Mouse (Mus musculus) cerebellum, adult 9-11 months (tissue): Measurements from ENCODE around the gene Zfyve28.
A peak's percentile ranks its signal among the peaks of the same experiment; 100 is the strongest.

ENCODE experiments used
- DNase-seq: peaks from one replicate; pipeline ENCODE4 v3.0.0; 2022

Gene Zfyve28

DNA sequence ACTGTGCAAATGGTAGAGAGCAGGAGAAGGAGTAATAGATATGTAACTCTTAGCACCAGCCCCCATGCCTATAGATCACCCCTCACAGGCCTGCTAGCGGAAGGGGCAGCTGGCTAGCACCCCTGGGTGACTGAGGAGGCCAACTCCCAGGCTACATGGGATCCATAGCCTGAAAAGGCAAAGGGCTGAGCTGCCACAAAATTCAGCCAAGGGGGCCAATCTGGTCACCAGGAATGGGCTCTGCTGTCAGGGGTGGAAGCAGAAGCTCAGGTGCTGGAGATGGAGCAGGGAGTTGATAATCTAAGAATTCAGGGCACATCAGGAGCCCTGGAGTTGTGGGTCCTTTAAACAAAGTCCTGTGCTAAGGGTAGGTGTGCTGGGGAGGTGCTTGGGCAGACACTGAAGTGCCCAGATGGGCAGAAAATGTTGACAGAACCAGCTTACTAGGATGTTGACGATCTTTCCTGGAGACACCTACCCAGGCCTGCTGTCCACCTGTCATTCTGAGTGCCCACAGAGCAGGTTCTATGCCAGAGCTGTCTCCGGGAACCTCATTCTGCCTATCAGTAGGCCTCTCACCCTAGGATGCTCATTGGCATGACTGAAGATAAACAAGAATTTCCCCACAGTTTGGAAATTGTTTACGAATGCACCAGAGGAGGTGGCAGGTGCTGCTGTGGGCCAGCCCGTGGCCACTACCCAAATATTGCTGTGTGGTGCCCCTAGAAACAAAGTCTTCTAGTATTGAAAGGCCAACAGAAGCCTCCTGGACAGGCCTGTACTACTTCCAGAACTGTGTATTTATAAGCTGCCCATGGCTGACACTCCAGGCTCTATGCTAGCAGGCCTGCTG, 113.5 kb downstream of the Zfyve28 start:
- peak; percentile 61 for DNase-seq

DNA sequence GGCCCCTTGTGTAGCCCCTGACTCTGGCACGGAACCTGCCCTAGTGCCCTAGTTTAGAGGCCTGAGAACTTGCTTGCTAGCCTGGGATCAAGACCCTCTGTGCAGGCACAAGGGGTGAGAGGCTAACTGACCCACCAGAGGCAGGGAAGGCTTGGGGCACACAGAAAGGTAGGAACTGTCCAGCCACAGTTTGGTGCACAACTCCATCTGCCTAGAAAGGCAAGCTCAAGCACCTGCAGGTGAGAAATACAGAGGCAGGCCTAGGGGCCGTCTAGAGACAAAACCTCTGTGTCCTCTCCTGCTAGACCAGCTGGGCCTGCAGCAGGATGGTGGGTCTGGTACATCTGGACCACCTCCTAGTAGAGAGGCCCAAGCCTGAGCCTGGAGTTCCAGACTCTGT, 114.2 kb downstream of the Zfyve28 start:
- peak; percentile 50 for DNase-seq

DNA sequence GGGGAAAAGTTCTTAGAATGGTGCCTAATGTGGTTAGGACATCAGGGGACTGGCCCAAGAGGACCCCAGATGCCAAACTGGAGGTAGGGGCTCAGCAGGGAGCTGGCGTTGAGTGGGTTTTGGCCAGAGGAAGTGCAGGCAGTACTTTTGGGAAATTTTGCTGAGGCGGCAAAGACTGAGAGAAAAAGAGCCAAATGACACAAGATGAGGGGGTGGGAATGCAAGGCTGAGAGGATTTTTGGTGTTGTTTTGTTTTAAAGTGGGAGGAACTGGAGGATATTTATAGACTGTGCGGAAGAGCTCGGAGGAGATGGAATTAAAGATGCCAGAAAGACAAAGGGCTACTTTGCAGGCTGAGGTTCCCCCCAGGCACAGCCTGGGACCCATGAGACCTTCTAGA, 117.5 kb downstream of the Zfyve28 start:
- DNase-seq, result peak; percentile 52

DNA sequence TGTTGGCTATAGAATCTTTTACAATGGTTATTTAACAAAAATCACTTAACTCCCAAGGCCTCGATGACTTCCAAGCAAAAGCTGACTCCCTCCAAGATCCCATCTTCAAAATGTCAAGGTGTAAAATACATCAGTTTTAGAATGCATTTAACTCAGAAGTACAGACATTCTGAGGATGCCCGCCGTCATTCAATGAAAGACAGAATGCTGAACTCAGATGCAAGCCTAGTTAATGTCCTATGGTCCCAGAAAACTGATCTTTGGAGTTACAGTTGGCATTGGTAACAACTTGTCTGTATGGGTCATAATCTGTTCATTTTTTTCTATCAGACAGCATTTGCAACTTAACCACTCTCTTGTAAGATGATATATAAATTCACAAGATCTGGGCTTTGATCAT, 118.3 kb downstream of the Zfyve28 start:
- no peak for DNase-seq

DNA sequence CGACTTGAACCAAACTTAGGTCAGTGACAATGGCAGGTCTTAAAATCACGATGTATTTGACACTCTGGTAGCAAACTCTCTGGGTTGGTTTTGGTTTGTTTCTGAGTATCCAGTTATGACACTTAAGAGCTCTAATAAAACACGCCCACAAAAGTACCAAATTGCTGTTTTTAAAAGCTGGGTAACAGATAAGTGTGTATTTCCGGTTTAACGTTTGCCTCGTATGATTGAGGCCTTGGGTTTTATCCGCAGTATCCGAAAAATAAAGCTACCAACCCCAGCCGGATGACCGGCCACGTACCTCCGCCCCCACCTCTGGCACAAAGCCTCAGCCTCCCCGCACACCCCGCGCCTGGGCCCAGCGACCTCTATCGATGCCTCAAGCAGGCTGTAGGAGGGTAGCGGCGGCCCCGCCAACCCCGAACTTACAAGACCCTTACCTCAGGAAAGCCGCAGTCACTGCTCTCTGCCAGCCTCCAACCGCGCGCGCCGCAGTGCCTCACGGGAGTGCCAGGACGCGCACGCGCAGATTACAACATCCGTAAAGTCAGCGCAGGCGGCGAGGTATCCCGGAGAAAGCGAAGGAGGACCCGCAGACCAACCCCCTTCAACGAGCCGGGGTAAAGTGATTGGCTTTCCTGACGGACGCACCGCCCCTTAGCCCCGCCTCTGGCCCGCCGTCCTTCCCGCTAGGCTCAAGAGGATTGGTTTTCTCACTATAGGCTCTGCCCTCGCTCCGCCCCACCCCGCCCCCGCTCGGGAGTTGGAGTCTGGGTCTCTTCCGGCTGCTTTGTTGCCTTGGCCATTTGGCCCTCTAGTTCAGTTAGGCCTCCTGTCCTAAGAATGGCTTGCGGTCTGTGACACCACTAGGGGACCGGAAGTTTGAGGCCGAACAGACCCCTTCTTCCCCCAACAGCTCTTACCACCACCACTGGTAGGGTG, 119.0 kb downstream of the Zfyve28 start, which contains the start of the genes Poln and Haus3:
Gene Poln, minus strand, starts transcription at position 499 of the 942 bp plus-strand sequence.
Gene Haus3, minus strand, starts transcription at position 578 of the 942 bp plus-strand sequence.
- DNase-seq, result peak; percentile 98

DNA sequence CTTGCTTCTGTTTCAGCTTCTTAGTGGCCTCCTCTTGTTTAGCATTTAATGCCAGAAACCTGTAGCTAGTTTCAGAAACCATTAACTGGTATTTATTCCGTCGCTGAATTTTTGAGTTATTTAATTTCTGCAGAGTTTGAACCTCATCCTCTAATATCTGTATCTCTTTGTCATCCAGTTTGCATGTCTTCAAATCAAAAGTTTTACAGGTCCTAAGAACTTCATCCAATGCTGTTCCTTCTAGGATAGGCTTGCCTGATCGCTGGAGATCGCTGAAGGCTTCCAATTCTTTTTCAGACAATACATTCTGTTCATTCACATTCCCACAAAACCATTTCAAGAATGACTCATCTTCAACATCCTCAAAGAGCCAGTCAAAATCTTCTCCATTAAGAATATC, 120.4 kb downstream of the Zfyve28 start:
- no peak for DNase-seq

DNA sequence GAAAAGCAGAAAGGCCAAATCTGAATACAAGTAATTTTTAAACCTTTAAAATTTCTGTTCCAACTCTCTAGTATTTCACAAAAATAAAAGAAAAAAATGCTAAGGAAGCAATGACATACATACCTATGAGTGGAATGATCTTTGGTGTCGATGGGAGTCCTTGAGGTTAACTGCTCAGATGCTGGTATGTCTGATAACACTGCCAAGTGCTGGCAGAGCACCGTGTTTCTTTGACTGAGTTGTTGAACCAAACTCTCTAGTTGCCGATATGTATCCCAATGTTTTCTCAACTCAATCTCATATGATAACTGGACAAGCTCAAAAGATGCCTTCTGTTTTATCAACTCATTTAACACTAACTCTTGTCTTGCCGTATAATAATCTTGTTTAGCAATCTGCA, 122.5 kb downstream of the Zfyve28 start:
- DNase-seq, result no peak

DNA sequence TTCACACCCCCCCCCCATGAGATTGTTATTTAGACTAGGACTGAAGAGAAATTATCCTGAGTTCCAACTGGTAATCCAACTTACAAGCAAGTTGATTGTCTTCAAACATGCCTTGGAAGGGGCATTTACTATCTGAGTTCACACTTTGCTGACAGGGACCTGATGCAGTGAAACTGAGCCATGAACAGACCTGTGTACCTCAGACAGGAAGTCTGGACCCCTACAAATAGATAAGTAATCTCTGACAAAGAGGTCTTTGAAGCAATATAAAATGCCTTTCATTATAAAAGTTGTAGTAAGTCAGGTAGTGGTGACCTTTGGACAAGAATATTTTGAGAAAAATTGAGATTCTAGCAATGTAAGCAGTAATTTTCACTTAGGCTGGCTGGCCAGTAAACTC, 139.8 kb downstream of the Zfyve28 start:
- no peak for DNase-seq

DNA sequence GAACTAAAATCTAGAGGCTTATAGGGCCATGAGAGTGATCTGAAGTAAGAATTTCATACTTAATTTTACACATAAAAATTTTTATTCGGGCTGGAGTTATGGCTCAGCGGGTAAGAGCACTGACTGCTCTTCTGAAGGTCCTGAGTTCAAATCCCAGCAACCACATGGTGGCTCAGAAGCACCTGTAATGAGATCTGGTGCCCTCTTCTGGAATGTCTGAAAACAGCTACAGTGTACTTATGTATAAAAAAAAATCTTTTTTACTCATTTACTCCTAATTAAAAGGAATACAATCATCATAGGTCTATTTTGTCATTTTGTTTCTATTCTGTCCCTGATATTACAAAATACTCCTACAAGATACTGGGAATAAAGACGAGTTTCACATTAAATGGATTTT, 140.7 kb downstream of the Zfyve28 start:
- no peak for DNase-seq
